Mouse (Mus musculus): ENCODE results near the gene Elk3. TPM values are rescaled to one million over a fixed set of nuclear protein-coding genes. Genes with fewer than 3 reads are reported as not detected.

Gene Elk3
- polyA plus RNA-seq, 1 experiment from 2014 or later = 12.2 TPM

GRCm38 (mm10) chr10:93280586-93280985 lies 30.3 kb downstream of the Elk3 start:
- no peak for ATAC-seq (ENCODE audit: low FRiP score)
- no peak overlapping the region for H3K27ac ChIP-seq (ENCODE audit: low read depth, low read length)
- no peaks in the 10 kb centered on the region for H3K27me3 ChIP-seq (ENCODE audit: control insufficient read depth, insufficient read depth, low read length)
- no peak for DNase-seq (ENCODE audit: low spot score, missing footprints)
- no peak overlapping the region for H3K4me2 ChIP-seq
- peaks cover 13% of the 10 kb centered on the region for H3K4me1 ChIP-seq (ENCODE audit: control insufficient read depth, insufficient read depth, low read length)
- no peaks in the 10 kb centered on the region for H3K9me3 ChIP-seq (ENCODE audit: control insufficient read depth, low read length)
- H3K9ac ChIP-seq (ENCODE audit: low read length) = no peak overlapping the region
- no peak overlapping the region for H3K4me3 ChIP-seq (ENCODE audit: low read depth, low read length)
- no peaks in the 10 kb centered on the region for H3K36me3 ChIP-seq (ENCODE audit: control insufficient read depth, insufficient read depth, low read length)
- 89% methylated on average over 12 of the region's 12 CpGs for WGBS

GRCm38 (mm10) chr10:93279062-93279461 lies 31.9 kb downstream of the Elk3 start:
- H3K27me3 ChIP-seq (ENCODE audit: control insufficient read depth, insufficient read depth, low read length) = no peaks in the 10 kb centered on the region
- H3K36me3 ChIP-seq (ENCODE audit: control insufficient read depth, insufficient read depth, low read length) = no peaks in the 10 kb centered on the region
- DNase-seq (ENCODE audit: low spot score, missing footprints) (no peak), ATAC-seq (ENCODE audit: low FRiP score) (no peak)
- WGBS = 91% methylated on average over 9 of the region's 9 CpGs
- H3K9ac ChIP-seq (ENCODE audit: low read length) = no peak overlapping the region
- H3K27ac ChIP-seq (ENCODE audit: low read depth, low read length) = no peak overlapping the region
- peaks cover 18% of the 10 kb centered on the region for H3K4me1 ChIP-seq (ENCODE audit: control insufficient read depth, insufficient read depth, low read length)
- no peak overlapping the region for H3K4me2 ChIP-seq
- no peaks in the 10 kb centered on the region for H3K9me3 ChIP-seq (ENCODE audit: control insufficient read depth, low read length)
- H3K4me3 ChIP-seq (ENCODE audit: low read depth, low read length) = no peak overlapping the region

DNA sequence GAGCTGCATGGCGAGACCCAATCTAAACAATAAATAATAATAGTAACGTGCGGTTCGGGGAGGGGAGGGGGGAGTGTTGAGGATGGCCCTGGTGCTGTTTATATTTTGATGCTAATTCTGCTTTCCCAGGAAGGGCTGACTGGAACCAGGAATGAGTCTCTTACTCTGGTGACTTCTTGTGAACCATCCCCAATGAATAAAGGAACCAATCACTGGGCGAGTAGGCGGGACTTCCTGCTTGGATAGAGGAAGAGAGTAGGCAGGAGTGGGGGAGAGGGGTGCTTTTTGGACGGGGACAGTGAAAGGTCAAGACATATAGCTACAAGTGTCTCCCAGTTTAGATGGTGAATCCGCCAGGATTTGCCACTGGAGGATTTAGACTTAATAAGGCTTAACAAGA lies 32.6 kb downstream of the Elk3 start:
- Histone ChIP-seq H3K36me3 (ENCODE audit: control insufficient read depth, insufficient read depth, low read length) (no peaks in the 10 kb centered on the region), H3K27ac (ENCODE audit: low read depth, low read length) (no peak overlapping the region), H3K9me3 (ENCODE audit: control insufficient read depth, low read length) (no peaks in the 10 kb centered on the region), H3K4me2 (no peak overlapping the region), H3K4me1 (ENCODE audit: control insufficient read depth, insufficient read depth, low read length) (peaks cover 18% of the 10 kb centered on the region), H3K4me3 (ENCODE audit: low read depth, low read length) (no peak overlapping the region), H3K27me3 (ENCODE audit: control insufficient read depth, insufficient read depth, low read length) (no peaks in the 10 kb centered on the region), H3K9ac (ENCODE audit: low read length) (no peak overlapping the region)
- no peak for DNase-seq (ENCODE audit: low spot score, missing footprints)
- 81% methylated on average over 8 of the region's 8 CpGs for WGBS
- no peak for ATAC-seq (ENCODE audit: low FRiP score)

DNA sequence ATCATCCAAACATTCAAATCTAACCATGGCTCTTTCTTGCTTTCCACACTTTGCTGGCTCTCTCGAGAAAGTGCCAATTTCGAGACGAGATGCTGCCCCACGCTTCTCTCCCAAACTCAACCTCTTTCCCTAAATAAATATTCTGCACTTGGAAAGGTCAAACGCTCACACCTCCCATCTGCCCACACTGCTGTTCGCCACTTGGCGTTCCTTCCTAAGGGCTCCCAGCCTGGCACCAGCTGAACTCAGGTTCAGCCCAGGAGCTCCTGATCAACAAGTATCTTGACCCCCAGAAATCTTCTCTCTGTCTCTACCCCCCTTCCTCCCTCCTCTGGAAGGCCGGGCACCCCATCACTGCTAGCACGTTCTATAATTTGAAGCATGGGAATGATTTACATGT lies 34.1 kb downstream of the Elk3 start:
- WGBS = 62% methylated on average over 9 of the region's 9 CpGs
- H3K9me3 ChIP-seq (ENCODE audit: control insufficient read depth, low read length) = no peaks in the 10 kb centered on the region
- H3K9ac ChIP-seq (ENCODE audit: low read length) = peak overlapping the region; percentile 54; the same call in 1 of the 2 replicates
- DNase-seq (ENCODE audit: low spot score, missing footprints) = no peak
- H3K4me2 ChIP-seq = peak overlapping the region; percentile 55
- ATAC-seq (ENCODE audit: low FRiP score) = no peak
- H3K27me3 ChIP-seq (ENCODE audit: control insufficient read depth, insufficient read depth, low read length) = no peaks in the 10 kb centered on the region
- H3K4me1 ChIP-seq (ENCODE audit: control insufficient read depth, insufficient read depth, low read length) = peaks cover 18% of the 10 kb centered on the region
- no peak overlapping the region for H3K27ac ChIP-seq (ENCODE audit: low read depth, low read length)
- H3K4me3 ChIP-seq (ENCODE audit: low read depth, low read length) = peak overlapping the region; percentile 25; the same call in 1 of the 2 replicates
- no peaks in the 10 kb centered on the region for H3K36me3 ChIP-seq (ENCODE audit: control insufficient read depth, insufficient read depth, low read length)

GRCm38 (mm10) chr10:93276349-93276763 lies 34.6 kb downstream of the Elk3 start:
- Histone ChIP-seq H3K27me3 (ENCODE audit: control insufficient read depth, insufficient read depth, low read length) (no peaks in the 10 kb centered on the region), H3K4me2 (peak overlapping the region; percentile 55), H3K27ac (ENCODE audit: low read depth, low read length) (no peak overlapping the region), H3K4me3 (ENCODE audit: low read depth, low read length) (peak overlapping the region; percentile 25), H3K9ac (ENCODE audit: low read length) (peak overlapping the region; percentile 54), H3K4me1 (ENCODE audit: control insufficient read depth, insufficient read depth, low read length) (peaks cover 18% of the 10 kb centered on the region), H3K36me3 (ENCODE audit: control insufficient read depth, insufficient read depth, low read length) (no peaks in the 10 kb centered on the region), H3K9me3 (ENCODE audit: control insufficient read depth, low read length) (no peaks in the 10 kb centered on the region)
- DNase-seq (ENCODE audit: low spot score, missing footprints) (peak; percentile 94), ATAC-seq (ENCODE audit: low FRiP score) (peak; percentile 70)
- 6% methylated on average over 16 of the region's 16 CpGs for WGBS

DNA sequence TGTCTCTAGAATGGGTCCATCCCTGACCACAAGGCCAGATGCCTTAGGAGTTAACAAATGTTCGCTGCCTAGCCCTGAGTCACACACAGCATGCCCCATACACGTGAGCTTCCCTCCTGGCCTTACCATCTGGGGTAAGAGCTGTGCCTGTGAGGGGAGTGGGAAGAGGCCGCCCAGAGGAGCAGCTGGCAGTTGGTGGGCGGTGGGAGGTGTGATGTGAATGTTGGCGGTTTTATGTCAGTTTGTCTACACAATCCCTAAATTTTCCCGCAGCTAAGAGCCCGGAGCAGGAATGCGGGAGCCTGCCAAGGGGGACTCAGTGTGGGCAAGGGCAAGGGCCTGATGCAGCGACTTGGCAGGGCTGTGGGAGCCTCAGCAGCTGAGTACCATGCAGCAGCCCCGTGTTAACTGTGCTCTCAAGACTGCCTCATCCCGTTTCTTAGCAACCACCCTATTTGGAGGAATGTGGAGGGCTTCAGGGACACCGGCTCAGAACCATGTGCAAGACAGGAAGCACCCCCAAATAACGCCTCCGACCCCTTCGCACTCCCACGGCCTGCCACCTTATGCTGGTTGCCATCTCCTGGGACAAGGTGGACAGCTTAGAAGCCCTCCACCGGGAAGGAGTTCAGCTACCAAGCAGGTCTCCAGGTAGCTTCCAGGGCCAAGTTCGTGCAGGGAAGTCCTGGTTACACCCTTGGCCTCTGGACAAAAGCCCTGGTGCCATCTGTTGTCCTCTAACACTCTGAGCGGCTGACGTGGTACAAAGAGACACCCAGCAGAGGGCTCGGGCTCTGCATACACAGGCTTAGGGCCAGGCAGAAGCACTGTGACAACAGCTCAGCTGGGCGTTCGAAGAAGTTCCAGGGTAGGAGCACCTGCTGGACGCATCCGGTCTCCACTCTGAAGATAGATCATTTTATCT lies 35.5 kb downstream of the Elk3 start:
- Histone ChIP-seq H3K4me1 (ENCODE audit: control insufficient read depth, insufficient read depth, low read length) (peaks cover 18% of the 10 kb centered on the region), H3K36me3 (ENCODE audit: control insufficient read depth, insufficient read depth, low read length) (no peaks in the 10 kb centered on the region), H3K4me3 (ENCODE audit: low read depth, low read length) (peak overlapping the region; percentile 25; the same call in 1 of the 2 replicates), H3K9ac (ENCODE audit: low read length) (peak overlapping the region; percentile 54), H3K4me2 (peak overlapping the region; percentile 55; the same call in 1 of the 2 replicates), H3K27me3 (ENCODE audit: control insufficient read depth, insufficient read depth, low read length) (no peaks in the 10 kb centered on the region), H3K9me3 (ENCODE audit: control insufficient read depth, low read length) (no peaks in the 10 kb centered on the region), H3K27ac (ENCODE audit: low read depth, low read length) (no peak overlapping the region)
- WGBS = 40% methylated on average over 25 of the region's 25 CpGs
- ATAC-seq (ENCODE audit: low FRiP score) (peak; percentile 72), DNase-seq (ENCODE audit: low spot score, missing footprints) (peak; percentile 91)

DNA sequence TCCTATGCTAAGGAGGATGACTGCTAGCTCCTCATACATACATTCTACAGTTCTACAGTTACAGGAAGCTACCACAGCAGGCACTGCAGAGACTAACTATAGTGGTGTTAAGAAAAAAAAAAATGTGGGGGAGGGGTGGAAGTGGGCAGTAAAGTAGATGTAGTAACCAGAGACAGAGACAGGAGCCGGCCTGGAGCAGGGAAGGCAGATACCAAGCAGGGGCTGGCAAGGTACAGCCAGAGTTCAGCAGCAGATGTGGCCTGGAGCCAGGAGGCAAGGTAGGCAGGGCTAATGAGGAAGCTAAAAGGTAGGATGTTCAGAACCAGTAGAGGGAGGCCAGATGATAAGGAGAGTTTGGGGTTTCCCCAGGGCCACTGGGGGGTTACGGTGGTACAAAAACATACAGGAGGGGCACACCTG lies 36.6 kb downstream of the Elk3 start:
- Histone ChIP-seq H3K36me3 (ENCODE audit: control insufficient read depth, insufficient read depth, low read length) (no peaks in the 10 kb centered on the region), H3K4me1 (ENCODE audit: control insufficient read depth, insufficient read depth, low read length) (peaks cover 18% of the 10 kb centered on the region), H3K27me3 (ENCODE audit: control insufficient read depth, insufficient read depth, low read length) (no peaks in the 10 kb centered on the region), H3K4me2 (no peak overlapping the region), H3K9me3 (ENCODE audit: control insufficient read depth, low read length) (no peaks in the 10 kb centered on the region), H3K9ac (ENCODE audit: low read length) (no peak overlapping the region), H3K27ac (ENCODE audit: low read depth, low read length) (no peak overlapping the region), H3K4me3 (ENCODE audit: low read depth, low read length) (no peak overlapping the region)
- WGBS = 82% methylated on average over 2 of the region's 2 CpGs
- ATAC-seq (ENCODE audit: low FRiP score) (no peak), DNase-seq (ENCODE audit: low spot score, missing footprints) (no peak)

DNA sequence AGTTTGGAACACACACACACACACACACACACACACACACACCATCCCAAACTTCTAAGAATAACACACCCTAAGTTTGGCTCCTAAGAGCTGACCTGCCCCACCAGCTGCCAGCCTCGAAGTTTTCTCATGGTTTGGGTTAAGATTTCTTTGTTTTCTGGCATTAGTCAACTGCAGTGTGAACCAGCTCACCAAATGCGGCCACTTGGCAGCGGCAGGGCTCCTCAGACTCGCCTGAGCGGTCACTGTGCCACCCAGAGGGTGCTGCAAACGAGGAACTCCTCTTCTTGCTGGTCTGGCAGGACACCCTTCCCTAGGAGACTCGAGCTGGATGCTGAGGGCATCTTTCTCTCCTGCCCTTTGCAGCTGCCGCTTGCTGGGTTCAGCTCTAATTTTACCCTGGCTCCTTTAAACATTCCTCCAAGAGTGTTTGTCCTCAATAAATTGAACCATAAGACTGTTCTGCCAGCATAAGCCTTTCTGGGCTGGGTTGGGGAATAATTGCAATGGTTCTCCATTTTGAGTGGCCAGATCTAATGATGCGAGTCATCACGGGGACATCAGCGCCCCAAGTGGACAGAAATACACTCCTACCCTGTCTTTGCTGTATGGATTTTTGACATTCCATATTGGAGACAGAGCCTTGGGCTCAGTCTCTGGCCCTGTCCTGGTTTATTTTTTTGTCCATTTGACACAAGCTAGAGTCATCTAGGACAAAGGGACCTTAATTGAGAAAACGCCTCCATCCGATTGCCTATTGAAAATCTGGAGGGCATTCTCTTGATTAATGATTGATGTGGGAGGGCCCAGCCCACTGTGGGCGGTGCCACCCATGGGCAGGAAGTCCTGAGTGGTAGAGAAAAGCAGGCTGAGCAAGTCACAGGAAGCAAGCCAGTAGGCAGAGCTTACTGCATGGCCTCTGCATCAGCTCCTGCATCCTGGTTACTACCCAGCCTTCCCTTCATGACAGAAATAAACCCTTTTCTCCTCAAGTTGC lies 37.7 kb downstream of the Elk3 start:
- DNase-seq (ENCODE audit: low spot score, missing footprints) = no peak
- H3K27me3 ChIP-seq (ENCODE audit: control insufficient read depth, insufficient read depth, low read length) = no peaks in the 10 kb centered on the region
- H3K4me1 ChIP-seq (ENCODE audit: control insufficient read depth, insufficient read depth, low read length) = peaks cover 18% of the 10 kb centered on the region
- WGBS = 84% methylated on average over 14 of the region's 14 CpGs
- H3K9me3 ChIP-seq (ENCODE audit: control insufficient read depth, low read length) = no peaks in the 10 kb centered on the region
- no peak overlapping the region for H3K9ac ChIP-seq (ENCODE audit: low read length)
- no peak overlapping the region for H3K27ac ChIP-seq (ENCODE audit: low read depth, low read length)
- H3K4me2 ChIP-seq = no peak overlapping the region
- no peak for ATAC-seq (ENCODE audit: low FRiP score)
- H3K4me3 ChIP-seq (ENCODE audit: low read depth, low read length) = no peak overlapping the region
- H3K36me3 ChIP-seq (ENCODE audit: control insufficient read depth, insufficient read depth, low read length) = no peaks in the 10 kb centered on the region

Measured in midbrain, embryonic 11.5 days (tissue).